Mouse (Mus musculus): ENCODE measurements at regions not wholly inside any gene's neighbourhood (a gene's known extent, or its start where the extent isn't known, plus 50 kb on each side); places are given as distances from the start of the nearest gene placed in this dataset.

GRCm38 (mm10) chr17:79414006-79414405 lies 59.1 kb upstream of the Cdc42ep3 start:
- no peak for DNase-seq

- no peak for DNase-seq
These were observed 63.1 kb upstream of the Cdc42ep3 start for GRCm38 (mm10) chr17:79417953-79418352.

DNA sequence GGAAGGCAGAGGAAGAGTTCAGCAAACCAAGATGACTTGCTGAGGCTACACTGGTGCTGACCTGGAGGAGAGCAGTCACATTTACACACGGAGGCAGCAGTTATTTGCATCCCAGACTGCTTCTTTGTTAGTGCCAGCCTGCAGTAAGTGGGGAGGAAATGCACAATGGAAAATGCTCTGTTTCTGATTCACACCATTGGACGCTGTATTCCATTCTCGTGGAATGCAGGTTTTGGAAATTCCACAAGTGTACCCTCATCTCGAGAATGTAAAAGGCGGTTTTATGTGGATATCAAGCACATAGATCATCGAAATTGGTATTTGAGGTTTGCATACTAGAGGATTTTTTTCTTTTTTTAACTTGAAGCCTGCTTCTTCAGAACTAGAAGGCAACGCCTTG lies 66.7 kb upstream of the Cdc42ep3 start:
- DNase-seq: no peak

- DNase-seq: no peak
These were observed 84.3 kb upstream of the Cdc42ep3 start for GRCm38 (mm10) chr17:79439182-79439581.

GRCm38 (mm10) chr17:79442507-79443115 lies 87.7 kb upstream of the Cdc42ep3 start:
- DNase-seq: no peak

- DNase-seq: no peak
These were observed 92.3 kb upstream of the Cdc42ep3 start for GRCm38 (mm10) chr17:79447170-79447569.

- no peak for DNase-seq
These were observed 96.4 kb upstream of the Cdc42ep3 start for GRCm38 (mm10) chr17:79451141-79451860.

- DNase-seq: no peak
These were observed 98.9 kb upstream of the Cdc42ep3 start for GRCm38 (mm10) chr17:79453825-79454224.

DNA sequence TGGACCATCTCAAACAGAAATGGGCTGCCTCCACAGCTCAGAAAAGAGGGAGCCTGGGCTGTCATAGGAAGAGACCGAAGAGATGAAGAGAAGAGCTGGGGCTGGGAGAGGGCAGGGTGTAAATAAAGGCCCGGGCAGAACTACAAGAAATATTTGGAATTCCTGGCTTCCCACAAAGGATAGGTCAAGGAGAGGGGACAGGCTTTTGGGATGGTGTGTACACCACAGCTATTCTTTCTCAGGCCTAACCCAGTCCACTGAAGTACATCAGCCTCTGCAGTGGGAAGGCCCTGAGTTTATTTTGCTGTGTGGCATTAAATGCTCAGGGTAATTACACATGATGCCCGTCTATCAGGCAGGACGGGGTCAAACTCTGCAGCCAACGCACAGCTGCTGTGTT lies 99.6 kb upstream of the Cdc42ep3 start:
- no peak for DNase-seq

DNA sequence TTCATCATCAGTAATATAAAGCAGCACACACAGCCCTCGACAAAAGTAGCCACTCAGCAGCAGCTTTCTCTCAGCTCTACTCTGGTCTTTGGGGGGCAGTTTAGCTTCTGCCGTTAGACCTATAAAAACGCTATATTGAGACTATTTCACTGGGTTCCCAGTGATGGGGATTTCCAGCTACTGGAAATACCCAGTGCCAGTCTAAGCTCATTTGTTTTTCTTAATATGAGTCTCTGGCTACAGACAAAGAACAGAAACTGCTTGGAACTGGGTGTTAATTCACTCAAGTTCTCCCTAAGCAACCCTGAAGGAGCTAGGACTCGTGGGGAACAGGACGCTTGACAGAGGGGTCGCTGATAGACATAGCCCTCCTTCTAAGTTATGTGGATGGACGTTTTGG lies 100.3 kb upstream of the Cdc42ep3 start:
- DNase-seq: no peak

DNA sequence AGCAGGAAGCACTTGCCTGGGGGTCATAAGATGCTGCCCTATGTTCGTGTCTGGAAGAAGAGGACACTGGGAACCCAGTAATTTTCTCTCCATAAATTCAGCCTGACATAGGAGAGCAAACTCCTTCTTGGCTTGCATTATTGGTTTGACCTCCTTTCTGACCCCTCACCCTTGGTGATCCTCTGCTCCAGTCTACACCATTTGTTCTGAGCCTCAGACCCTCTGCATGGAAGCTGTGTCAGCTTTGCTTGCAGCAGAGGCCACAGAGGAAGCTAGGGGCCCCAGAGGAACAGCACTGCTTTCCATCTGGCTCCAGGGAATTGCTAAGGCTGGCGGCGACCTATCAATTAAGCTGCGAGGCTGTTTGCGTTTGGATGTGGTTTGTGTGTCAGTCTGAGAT lies 102.7 kb upstream of the Cdc42ep3 start:
- no peak for DNase-seq

- DNase-seq: no peak
These were observed 106.8 kb upstream of the Cdc42ep3 start for GRCm38 (mm10) chr17:79461681-79462091.

GRCm38 (mm10) chr17:79463074-79463694 lies 108.3 kb upstream of the Cdc42ep3 start:
- no peak for DNase-seq

DNA sequence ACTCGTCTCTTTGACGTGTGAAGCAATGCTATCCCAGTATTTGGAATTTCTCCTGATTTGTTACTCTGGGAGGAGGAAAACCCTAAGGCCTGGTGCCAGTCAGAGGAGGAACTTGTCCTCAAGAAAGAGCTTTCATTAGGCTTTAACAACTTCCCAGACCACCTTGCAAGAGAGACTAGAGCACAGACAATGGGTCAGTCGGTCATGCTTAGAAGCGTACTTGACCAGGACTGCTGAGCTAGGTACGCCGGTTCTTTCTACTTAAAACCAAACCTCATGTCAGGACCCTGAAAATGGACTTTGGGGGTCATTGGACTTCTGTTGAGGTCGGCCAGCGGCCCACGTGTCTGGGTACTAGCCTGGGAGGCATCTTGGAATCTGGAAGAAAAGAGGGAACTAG lies 110.8 kb upstream of the Cdc42ep3 start:
- no peak for DNase-seq

DNA sequence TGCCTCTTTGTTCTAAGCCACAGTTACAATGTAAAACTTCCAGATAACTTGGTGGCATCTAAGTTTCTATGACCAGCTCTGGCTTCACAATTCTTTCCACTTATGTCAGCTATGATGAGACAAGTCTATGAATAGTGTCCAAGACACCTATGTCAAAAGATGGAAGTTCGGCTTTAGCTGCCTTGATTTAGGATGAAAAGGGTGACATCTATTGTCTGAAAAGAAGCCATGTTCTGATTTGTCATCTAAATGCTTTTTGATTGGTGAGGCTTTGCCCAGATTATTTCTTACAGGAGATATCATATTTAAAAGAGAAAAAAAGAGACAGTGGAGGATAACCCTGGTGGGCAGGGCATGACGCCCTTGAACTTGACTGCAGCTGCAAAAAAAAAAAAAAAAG lies 116.7 kb upstream of the Cdc42ep3 start:
- no peak for DNase-seq

GRCm38 (mm10) chr17:79472106-79472995 lies 117.5 kb upstream of the Cdc42ep3 start:
- DNase-seq: no peak

DNA sequence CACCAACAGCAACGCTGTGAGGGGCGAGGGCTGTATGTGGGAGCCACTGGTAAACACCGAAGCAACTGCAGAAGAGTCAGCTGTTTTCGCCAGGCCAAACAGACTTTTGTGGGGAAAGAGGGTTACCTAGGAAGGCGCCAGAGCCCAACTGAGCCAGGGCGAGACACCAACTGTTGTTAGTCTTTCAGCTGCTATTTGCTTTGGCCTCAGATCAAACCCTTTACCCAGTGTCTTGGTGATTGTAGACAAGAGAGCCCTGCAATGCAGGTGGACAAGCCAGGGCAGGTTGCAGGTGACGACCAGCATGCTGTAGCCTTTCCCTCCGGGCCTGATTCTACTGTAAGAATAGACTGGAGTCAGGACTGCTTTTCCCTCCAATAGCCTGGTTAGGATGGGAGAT lies 121.8 kb upstream of the Cdc42ep3 start:
- no peak for DNase-seq

DNA sequence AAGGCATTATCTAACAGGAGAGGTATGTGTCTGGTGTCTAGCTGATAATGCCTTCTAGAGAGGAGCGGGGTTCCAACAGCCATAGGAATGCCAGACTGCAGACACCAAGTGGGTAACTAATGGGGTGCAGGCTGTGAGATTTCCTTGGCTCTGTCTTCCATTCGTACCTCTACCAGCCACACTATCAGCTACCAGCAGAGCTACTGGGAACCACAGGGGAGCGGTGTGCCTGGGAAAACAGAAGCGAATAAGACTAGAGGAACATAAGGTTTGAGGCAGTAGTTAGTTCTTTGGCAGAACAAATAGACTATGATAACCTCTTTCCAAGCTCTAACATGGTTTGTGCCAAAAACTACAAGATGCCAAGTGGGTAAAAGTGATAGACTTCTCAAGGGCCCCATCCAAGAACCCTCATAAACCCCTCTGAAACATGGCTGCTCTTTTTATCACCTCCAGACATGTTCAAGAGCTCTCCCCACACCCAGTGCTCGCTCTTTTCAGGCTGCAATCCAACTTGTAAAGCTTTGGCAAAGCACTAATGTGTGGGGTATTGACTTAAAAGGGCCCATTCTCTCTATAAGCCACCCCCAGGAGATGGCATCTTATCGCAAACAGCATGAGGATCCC lies 126.3 kb upstream of the Cdc42ep3 start:
- DNase-seq: no peak

GRCm38 (mm10) chr17:79481936-79482335 lies 127.0 kb upstream of the Cdc42ep3 start:
- DNase-seq: no peak

GRCm38 (mm10) chr17:79485239-79485638 lies 126.4 kb upstream of the Rmdn2 start:
- DNase-seq: no peak

DNA sequence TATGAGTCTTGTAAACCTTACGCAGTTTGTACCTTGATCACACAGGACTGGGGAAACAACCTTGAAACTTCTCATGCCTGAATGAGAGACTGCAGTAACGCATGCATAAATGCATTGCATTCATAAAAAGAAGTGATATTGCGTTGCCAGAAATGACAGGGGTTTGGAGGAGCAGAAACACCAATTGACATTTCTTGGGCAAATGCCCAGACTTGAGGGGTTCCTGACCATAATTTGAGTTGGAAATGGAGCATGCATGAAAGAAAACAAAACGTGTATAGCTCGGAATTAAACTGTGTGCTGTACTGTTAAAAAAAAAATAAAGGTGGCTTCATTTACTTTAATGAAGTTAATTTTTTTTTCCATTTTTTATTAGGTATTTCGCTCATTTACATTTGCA lies 122.4 kb upstream of the Rmdn2 start:
- no peak for DNase-seq

DNA sequence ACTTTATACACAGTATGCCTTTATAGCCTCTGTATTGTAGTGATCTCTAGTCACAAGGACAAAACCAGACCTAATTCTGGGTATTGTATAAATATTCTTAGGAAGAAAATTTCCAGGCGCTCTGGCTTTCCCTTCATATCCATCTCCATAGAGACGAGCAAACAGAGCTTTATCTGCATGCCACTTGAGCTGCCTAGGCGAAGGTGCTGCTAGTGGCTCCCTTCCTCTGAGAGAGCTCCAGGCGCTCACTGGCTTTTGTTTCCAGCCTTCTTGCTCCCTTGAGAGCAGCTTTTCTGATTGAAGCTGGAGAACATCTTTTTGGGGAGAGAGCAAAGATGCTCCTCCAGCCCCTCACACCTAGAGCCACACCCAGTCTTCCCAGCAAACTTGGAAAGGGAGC lies 114.0 kb upstream of the Rmdn2 start:
- no peak for DNase-seq

GRCm38 (mm10) chr17:79498321-79498720 lies 113.3 kb upstream of the Rmdn2 start:
- DNase-seq: no peak
